Mouse (Mus musculus) urinary bladder, postnatal 25 days (tissue): Measurements from ENCODE around the gene Tceal3.
A peak's percentile ranks its signal among the peaks of the same experiment; 100 is the strongest.
"Not testable (repeated sequence)": the region's sequence is repeated elsewhere in the genome, so short reads cannot be mapped to it uniquely, and the experiment has no call there.

Experiments used
- DNase-seq: peaks from one replicate; pipeline ENCODE4 v3.0.0; 2022; ENCODE audit warnings: low spot score

Tceal3 gene

DNA sequence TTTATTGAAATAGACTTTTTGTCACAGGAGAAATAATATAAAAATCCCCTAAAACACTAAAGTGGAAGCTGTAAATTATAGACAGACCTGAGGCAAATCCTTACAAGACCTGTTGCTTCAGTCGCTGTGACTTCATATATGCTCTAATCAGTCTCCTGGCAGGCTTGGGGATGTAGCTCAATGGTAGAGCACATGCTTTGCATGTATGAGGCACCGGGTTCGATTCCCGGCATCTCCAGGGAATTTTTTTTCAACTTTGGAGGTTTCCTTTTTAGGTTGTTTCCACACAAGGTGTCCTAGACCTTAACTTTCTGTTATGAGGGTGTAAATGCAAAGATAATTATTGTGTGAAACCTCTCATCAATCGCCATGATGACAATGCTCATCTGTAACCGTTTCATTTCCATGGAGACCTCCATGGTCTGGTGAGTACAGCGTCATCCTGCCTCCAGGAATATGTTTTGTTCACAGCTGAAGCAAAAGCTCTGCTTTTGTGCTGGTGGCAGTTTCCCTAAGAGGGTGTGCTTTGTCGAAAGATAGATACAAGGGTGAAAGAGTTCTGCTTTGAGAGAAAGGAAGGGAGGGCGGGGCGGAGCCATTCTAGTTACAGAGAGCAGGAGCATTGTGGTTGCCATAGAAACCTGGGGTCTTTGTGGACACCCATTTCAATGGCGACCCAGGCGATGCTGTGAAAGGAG is at the start of gene Tceal3:
TSS of gene Tceal3 (plus strand) at position 644 of the 698 bp plus-strand sequence.
- DNase-seq, result no peak

DNA sequence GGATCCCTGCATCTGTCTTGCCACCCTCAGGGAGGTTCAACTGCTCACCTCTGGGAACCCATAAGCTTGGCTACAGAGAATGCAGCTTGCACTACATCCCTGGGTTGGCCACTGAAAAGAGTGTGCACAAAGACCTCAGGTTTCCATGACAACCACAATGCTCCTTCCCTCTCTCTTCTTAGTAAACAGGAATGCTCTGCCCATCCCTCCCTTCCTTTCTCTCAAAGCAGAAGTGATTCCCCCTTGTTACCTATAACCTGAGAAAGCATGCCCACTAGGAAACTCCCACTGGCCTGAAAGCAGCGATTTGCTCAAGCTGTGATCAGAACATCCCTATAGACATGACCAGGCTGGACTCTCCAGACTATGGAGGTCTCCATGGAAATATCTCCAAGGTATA is 46.7 kb upstream of the Tceal3 start, which contains the start of gene Kir3dl2:
TSS of gene Kir3dl2 (minus strand) at position 101 of the 400 bp plus-strand sequence.
- not testable (repeated sequence) for DNase-seq

DNA sequence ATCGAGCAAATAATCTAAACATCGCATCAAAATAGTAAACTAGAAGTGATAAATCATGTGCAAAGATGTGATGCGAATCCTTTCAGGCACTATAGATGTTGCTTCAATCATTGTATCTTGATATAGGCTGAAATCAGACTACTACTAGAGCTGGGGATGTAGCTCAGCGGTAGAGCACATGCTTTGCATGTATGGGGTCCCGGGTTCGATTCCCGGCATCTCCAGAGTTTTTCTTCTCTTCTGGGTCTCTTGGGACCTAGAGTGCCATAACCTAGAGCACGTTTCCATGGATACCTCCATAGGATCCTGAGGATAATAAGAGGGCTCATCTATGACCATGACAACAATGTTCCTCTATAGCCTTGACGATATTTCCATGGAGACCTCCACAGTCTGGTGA is 21.5 kb upstream of the Tceal3 start:
- not testable (repeated sequence) for DNase-seq

DNA sequence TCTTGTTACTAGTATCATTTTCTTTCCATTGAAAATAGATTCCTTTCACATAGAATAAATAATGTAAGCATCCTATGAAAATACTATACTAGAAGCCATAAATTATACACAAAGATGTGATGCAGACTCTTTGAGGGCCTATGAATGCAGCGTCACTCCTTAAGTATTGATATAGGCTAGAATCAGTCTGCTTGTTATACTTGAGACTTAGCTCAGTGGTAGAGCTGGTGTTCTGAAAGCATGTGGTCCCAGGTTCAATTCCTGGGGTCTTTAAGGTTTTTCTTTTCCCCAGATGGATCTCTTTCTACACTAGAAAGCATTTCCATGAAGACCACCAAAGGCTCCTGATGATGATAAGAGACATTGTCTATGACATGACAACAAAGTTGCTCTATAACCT is 6.0 kb upstream of the Tceal3 start:
- DNase-seq, result no peak

DNA sequence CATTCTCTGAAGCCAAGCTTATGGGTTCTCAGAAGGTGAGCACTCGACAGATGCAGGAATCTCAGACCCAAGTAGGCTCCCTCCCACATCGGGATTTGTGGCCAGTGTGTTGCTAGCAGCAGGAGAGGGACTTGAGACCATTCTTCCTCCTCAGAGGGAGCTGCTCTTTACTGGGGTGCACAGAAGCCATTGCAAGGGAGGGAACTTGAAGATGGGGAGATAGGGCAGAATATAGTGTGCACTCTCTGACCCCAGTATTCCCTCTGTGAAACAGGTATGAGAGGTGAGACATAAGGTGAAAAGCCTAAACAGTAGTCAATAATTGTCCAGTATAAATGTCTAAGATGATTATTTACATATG is 235 bp downstream of the Tceal3 start:
- no peak for DNase-seq

DNA sequence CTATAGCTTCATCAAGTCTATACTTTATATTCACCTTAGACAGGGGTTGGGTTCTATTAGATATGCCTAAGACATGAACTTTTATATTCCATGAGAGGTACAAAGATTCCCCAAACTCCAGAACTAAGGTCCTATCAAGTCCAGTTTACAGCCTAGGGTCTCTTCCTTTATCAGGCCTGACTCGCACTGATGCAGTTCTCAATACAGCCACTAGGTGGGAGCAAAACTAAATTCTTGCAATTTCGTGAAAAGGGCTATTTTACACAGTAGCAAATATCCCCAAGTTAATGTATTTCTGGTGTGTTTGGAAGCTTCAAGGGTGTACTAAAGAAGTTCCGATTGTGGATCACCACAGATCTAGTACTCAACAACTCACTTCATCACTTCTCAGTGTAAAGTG is 8.8 kb downstream of the Tceal3 start:
- DNase-seq, result no peak

DNA sequence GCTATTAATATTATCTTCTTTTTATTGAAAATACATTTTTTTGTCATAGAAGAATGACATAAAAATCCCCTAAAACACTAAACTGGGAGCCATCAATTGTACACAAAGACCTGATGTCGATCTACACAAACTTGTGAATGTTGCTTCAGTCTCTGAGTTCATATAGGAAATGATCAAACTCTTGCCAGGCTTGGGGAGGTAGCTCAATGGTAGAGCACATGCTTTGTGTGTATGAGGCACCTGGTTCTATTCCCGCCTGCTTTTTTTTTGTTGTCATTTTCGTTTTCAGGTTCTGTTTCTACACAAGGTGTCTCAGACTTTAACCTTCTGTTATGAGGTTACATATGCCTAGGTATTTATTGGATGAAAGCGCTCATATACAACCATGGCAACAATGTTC is 16.3 kb downstream of the Tceal3 start:
- DNase-seq, result no peak

DNA sequence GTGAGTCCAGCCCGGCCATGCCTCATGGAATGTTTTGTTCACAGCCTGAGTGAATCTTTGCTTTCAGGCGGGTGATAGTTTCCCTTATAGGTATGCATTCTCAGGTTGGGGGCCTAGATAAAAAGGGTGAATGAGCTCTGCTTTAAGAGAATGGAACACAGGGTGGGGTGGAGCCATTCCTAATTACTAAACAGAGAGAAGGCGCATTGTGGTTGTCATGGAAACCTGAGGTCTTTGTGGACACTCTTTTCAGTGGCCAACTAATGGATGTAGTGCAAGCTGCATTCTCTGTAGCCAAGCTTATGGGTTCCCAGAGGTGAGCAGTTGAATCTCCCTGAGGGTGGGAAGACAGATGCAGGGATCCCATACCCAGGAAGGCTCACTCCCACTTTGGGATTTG is 16.8 kb downstream of the Tceal3 start:
- no peak for DNase-seq

DNA sequence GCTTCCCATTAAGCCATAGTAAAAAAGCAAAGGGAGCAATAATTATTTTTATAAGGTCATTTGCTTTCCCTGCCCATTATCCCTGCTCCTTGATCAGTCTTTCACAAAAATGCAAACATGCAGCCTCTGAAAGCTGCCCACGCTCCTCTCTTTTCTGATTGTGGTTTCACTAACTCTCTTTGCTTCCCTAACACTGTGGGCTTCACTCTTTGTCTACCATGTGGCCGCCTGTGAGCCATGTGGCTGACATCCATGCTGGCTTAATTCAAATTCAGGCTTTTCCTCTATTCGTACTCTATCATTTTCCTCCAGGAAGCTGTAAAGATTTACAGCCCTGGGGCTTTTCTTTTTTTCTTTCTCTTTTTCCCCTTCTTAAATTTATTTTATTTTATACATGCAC is 20.7 kb downstream of the Tceal3 start:
- no peak for DNase-seq

DNA sequence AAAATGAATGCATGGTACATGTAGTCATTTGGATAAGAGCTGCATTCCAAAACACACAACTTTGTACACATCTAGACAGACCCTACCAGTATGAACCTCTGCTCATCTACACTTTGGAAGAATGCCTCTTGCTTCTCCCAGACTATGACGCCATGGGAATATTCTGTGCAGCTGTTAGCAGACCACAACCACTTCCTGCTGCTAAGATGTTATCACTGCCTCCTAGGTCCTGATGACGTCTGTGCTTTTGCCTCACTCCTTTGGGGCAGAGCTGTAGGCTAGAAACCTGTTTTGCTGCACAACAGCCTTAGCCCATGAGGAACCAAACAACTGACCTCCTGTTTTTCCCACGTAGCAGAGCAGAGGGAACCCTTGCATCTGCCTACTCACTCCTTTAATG is 25.2 kb downstream of the Tceal3 start:
- not testable (repeated sequence) for DNase-seq

DNA sequence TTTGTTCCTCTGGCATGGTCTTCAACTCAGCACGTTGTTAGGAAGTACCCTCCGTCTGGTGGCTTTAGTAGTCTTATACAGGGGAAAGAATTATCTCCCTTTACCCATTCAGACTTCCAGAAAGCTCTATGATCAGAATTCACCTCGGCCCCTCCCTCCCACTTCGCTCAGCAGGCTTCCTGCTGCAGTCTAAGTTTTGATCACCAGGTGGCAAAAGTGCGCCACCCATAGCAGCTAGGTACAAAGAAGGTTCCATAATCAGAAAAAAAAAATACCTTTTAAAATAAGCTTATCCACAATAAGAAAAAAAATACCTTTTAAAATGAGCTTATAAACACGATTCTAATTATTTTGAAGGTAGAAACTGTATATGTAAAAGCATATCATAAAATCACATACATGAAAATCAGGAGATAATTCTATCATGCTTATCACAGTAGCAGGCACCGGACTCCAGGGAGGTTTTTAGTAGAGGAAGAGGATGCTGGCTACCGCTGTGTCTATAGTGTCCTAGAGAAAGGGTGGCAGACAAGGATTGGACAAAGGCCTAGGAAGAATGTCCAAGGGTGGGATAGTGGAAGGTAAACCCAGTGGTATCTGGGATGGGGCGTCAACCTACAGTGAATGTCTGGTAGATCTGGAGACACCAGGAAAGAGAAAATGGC is 34.4 kb downstream of the Tceal3 start:
- peak; percentile 8 for DNase-seq

DNA sequence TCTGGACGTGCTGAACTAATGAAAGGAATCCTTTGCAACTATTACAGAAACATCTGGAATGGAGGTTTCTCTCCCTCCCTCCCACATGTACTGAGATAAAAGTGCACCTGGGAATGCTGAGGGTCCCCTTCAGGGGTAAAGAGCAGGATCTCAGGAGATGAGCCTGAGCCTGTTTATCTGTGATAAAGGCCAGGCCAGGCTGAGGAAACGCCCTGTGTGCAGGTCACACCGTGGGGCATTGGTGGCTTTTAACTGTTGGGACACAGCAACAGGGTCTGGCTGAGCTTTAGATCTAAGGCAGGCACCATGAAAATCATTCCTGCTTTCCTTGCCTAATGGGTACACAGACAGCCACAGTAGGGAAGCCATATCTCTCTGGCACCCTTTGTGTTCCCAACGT is 35.3 kb downstream of the Tceal3 start:
- no peak for DNase-seq

DNA sequence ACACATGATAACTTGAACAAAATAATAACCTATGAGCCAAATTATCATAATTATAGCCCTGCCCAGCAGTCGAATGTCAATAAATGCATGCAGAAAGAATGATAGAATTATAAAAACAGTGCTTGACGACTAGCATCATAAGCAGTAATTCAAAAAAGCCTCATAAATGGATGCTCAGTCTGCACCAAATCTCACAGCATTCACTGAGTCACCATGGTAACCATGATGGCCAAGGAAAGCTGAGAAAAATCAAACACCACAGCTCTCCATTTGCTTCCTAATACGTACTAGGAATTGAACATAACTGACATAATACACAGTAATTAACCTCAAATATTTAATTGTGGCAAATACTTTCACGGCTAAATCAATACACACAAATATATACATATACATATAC is 44.5 kb downstream of the Tceal3 start:
- DNase-seq, result no peak

DNA sequence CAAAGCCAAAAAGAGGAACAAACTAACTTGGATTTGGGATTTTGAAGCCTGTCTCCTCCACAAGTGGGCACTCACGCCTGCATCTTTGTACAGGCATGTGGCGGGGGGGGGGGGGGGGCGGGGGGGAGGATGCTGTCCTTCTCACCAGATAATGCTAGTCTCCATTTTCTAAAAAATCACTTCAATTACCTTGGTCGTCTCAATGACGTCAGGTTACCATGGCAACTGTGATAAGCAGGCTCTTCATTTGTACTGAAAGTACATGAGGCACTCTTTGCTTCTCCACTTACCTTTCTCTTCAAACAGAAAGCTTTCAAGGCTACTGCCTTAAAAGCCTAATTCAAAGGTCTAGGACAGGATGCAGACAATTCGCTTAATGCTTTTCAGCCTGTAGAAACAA is 49.1 kb downstream of the Tceal3 start:
- no peak for DNase-seq

DNA sequence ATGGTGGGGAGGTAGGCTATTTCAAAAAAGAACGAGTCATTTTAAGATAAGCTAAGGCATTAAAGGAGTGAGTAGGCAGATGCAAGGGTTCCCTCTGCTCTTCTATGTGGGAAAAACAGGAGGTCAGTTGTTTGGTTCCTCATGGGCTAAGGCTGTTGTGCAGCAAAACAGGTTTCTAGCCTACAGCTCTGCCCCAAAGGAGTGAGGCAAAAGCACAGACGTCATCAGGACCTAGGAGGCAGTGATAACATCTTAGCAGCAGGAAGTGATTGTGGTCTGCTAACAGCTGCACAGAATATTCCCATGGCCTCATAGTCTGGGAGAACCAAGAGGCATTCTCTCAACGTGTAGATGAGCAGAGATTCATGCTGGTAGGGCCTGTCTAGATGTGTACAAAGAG is 55.2 kb downstream of the Tceal3 start:
- not testable (repeated sequence) for DNase-seq

DNA sequence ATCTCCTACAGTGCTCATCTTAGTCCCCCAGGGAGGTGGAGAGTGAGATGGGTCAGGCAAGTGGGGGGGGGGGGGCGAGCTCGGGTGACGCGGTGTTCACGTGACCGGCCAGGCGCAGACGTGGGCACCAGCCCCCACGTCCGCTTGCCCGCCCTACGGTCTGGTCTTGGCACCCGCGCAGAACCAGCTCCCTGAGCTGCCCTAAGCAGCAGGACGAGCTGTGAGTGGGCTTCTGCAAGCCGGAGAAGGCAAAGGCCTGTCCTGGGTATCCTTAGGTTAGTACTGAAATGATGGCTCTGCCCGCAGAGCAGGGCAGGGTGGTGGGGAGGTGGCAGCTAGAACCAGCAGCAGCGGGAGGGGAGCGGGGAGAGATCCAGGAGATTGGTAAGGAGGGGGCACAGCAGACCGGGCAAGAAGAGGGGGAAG is 75.7 kb downstream of the Tceal3 start:
- no peak for DNase-seq

DNA sequence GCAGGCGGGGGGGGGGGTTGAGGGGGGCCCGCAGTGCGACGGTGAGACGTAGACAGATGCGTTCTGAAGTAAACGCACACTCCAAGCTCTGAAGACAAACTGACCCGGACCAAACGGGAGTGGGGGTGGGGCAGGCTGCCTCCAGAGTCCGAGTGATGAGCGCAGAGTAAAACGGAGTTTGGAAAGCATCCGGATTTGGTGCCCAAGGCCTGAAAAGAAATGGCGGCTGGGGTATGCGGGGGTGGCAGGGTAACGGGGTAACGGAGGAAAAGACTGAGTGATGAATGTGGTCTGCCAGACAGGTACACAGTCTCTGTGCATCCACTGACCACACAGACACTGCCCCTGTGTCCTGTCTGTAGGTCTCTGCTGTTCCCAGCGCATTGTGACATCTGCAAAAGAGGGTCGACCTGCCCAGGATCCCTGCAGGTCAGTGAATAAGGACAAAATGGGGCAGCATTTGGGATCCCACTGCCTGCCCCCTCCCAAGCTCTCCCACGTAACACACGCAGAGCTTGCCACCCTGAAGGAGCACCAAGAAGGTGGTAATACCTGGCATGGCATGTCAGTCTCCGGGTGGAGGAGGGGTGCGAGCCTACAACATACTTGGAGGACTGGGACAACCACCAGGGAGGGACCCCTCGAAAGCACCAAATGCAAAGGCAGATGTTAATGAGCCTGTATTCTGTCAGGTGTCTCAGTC is 76.3 kb downstream of the Tceal3 start:
- not testable (repeated sequence) for DNase-seq

DNA sequence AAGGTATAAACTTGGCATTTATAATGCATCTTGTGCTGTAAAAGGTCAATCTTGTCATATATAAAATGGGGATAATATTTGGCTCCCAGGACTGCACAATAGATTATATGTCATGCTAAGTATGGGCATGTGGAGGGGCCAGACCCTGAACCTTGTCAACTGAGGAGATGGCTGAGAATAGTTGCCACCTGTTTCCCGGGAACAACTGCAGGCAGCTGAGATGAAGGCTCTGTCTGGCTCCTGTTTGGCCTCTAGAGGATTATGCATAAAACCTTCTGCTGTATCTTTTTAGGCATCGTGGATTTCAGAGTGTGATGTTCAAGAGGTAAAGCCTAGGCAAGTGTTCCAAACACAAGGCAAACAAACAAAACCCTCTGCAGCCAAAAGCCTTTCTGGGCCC is 78.2 kb downstream of the Tceal3 start:
- DNase-seq, result no peak

DNA sequence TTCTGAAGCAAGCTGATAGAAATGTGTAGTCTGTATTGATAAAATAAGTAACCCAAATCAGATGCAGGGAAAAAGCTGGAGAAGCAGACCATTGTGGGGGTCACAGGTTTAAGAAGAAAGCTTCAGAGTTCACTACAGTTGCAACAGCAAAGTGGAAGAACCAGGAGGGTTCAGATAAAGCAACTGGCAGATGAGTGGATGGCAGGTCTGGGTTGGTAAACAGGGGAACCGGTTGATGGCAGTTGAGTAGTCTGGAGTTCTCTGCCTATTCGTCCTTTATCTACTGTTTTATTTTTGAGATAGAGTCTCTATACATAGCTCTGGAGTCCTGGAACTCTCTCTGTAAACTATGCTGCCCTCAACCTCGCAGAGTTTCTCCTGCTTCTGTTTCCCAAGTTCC is 90.3 kb downstream of the Tceal3 start:
- DNase-seq, result no peak

DNA sequence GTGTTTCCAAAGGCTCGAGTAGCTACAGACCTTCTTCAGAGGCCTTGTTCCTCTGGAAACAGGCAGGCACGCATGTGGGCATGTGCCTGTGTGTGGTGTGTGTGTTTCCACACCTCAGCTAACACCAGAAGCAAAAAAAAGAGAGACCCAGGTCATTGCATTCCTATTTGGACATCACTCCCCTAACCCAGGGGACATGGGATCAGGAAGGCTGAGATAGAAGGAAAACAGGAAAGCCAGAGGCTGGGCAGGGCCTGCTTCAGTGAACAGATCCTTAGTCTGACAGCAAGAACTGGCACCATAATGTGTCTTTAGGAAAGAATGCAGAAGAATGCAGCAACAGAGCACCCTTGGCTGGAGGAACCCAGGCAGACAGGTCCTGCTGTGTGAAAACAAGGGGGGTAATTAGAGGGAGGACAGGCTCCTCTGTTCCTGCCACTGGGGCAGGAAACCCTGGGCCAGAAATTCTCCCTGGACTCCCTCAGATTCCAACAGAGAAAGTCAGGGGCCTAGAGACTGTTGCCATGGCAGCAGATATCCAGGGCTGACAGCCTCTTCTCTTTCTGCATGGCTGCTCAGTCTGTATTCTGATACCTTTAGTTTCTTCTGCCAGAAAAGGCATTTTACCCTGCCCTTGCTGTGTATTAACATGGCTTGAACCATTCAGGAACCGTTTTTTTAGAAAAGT is 101.1 kb downstream of the Tceal3 start:
- DNase-seq, result not testable (repeated sequence)

DNA sequence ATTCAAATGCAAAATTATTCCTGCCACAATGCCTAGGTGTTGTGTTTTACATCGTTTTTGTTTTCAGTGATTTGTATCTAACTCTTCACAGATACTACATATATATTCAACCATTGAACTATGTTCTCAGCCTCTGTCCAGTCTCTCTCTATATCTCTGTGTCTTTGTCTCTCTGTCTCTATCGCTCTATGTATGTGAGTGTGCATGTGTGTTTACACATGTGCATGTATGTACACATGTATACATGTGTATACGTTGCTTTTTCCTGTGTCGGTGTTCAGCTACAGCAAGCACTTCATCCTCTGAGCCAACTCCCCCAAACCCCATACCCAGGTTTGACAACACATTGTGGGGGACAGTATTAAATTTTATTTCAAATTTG is 101.6 kb downstream of the Tceal3 start:
- no peak for DNase-seq

DNA sequence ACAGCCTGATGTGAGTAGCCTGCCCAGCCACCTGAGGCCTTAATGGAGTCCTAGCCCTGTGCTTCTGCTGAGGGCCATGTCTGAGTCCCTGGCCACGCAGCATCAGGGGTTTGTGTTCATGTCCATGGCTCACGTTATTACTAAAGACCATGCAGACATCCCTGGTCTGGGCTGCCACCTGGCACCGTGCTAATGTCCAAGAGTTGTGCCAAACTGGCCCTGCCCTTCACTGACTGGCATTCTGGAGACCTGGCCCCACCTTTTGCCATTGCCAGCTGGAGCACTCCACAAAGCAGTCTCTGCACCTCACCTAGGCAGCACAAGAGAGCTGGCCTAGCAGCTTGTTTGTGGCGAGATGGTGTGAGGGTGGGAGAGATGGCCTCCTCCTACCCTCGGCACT is 102.6 kb downstream of the Tceal3 start:
- no peak for DNase-seq
